Mouse (Mus musculus) hindbrain, embryonic 14.5 days (tissue): Measurements from ENCODE around the gene Tmem132c. TPM values are rescaled to one million over a fixed set of nuclear protein-coding genes. Genes with fewer than 3 reads are reported as not detected.
A peak's percentile ranks its signal among the peaks of the same experiment; 100 is the strongest.

Experiments
- ATAC-seq: fragments of 200-750 bp; cut with Nextera tagmentation; 2 replicates; pipeline ENCODE4 v1.8.0; 2017; ENCODE audit warnings: moderate number of reproducible peaks, mild to moderate bottlenecking, moderate TSS enrichment, moderate library complexity; ENCODE audit not compliant: low FRiP score
- DNase-seq: peaks from one replicate; pipeline ENCODE4 v3.0.0-alpha.2; 2015; ENCODE audit warnings: low spot score
- H3K27ac ChIP-seq: fragments of 300-500 bp; sonication (generic); 2 replicates; pipeline ENCODE4 v1.5.1; 2014; ENCODE audit warnings: mild to moderate bottlenecking, moderate library complexity
- H3K27me3 ChIP-seq: fragments of 300-500 bp; sonication (generic); 2 replicates; pipeline ENCODE4 v1.6.1; 2014; ENCODE audit warnings: mild to moderate bottlenecking, low read length, mixed read lengths; ENCODE audit not compliant: control insufficient read depth, insufficient read depth
- H3K36me3 ChIP-seq: fragments of 300-500 bp; sonication (generic); replicated peaks from 2 replicates; pipeline ENCODE4 v1.6.1; 2014; ENCODE audit not compliant: control insufficient read depth, insufficient read depth
- H3K4me1 ChIP-seq: fragments of 300-500 bp; sonication (generic); replicated peaks from 2 replicates; pipeline ENCODE4 v1.6.1; 2014; ENCODE audit warnings: antibody characterized with exemption, low read length, mixed read lengths; ENCODE audit not compliant: control insufficient read depth, insufficient read depth
- H3K4me2 ChIP-seq: fragments of 300-500 bp; sonication (generic); replicated peaks from 2 replicates; pipeline ENCODE4 v1.6.1; 2014; ENCODE audit warnings: mild to moderate bottlenecking, moderate library complexity
- H3K4me3 ChIP-seq: fragments of 300-500 bp; sonication (generic); replicated peaks from 2 replicates; pipeline ENCODE4 v1.5.1; 2014; ENCODE audit warnings: mild to moderate bottlenecking, low read length
- H3K9ac ChIP-seq: fragments of 300-500 bp; sonication (generic); 2 replicates; pipeline ENCODE4 v1.6.1; 2014
- H3K9me3 ChIP-seq: fragments of 300-500 bp; sonication (generic); 2 replicates; pipeline ENCODE4 v1.6.1; 2016; ENCODE audit warnings: low read length; ENCODE audit not compliant: control insufficient read depth
- WGBS: fragments of 180-500 bp; shearing (Covaris S2); extraction: QIAGEN DNeasy Blood & Tissue Kit; methylation state at CpG from one replicate; pipeline ENCODE4 v1.1.7; 2014; 5-methylcytosine and 5-hydroxymethylcytosine counted together
- polyA plus RNA-seq: library from polyadenylated mRNA; unstranded; fragments of >200 nt; fragmentation: Nextera tagmentation; extraction: Ambion mirVana; gene quantifications from 2 replicates; pipeline ENCODE4 v1.2.1, GENCODE M21; 2014

The Tmem132c gene
- polyA plus RNA-seq, 1 experiment from 2014 or later = 15.6 TPM

DNA sequence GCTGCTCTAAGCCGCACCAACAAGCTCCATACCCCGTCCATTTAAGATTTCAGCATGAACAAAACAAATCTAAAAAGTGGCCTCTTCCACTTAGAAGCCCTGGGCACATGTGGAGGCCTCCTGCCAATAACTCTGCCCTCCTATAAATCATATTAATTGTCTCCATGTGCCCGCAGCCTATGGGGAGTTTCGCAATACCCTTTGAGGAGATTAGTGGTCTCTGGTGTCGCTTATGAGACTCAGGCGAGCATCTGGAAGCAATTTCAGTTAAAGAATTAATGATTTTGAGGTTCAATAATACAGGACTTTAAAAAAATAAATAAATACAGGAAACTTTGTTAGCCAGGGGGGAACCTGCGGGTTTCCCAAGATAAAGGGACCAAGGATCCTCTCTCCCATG, 1.9 kb upstream of the Tmem132c start:
- Histone ChIP-seq H3K27ac (no peak overlapping the region), H3K4me1 (peaks cover under 1% of the 10 kb centered on the region; the same call in 1 of the 2 replicates), H3K4me3 (no peak overlapping the region), H3K9ac (no peak overlapping the region), H3K27me3 (peaks cover 33% of the 10 kb centered on the region), H3K36me3 (no peaks in the 10 kb centered on the region), H3K4me2 (no peak overlapping the region), H3K9me3 (no peaks in the 10 kb centered on the region)
- WGBS = 58% methylated on average over 7 of the region's 7 CpGs
- ATAC-seq = no peak
- DNase-seq = no peak

DNA sequence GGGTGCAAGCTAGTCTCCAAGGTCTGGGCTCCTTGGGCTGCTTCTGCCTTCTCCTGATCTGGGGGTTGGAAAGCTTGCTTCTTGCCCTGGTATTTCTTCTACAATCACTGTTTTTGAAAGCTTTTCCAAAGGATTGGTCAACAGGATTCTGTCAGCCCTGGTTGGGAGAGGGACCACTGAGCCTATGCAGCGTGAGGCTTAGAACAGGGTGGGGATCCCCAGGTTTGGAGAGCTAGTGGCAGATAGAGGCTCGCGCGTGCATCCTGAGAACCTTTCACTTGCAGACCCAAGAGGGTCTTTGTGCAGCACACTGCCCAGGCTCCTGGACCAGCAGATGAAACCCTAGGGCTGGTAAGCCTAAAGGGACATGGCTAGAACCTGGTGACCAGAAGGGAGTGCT, 962 bp upstream of the Tmem132c start:
- Histone ChIP-seq H3K4me2 (peak overlapping the region; percentile 64), H3K9ac (no peak overlapping the region), H3K4me1 (no peaks in the 10 kb centered on the region; the same call in 1 of the 2 replicates), H3K27ac (no peak overlapping the region), H3K4me3 (0 out of 2 replicates have a peak overlapping the region, but pooled peaks have one; percentile 57), H3K27me3 (peaks cover 39% of the 10 kb centered on the region), H3K36me3 (no peaks in the 10 kb centered on the region), H3K9me3 (no peaks in the 10 kb centered on the region)
- ATAC-seq (no peak), DNase-seq (no peak)
- WGBS = 20% methylated on average over 4 of the region's 4 CpGs

DNA sequence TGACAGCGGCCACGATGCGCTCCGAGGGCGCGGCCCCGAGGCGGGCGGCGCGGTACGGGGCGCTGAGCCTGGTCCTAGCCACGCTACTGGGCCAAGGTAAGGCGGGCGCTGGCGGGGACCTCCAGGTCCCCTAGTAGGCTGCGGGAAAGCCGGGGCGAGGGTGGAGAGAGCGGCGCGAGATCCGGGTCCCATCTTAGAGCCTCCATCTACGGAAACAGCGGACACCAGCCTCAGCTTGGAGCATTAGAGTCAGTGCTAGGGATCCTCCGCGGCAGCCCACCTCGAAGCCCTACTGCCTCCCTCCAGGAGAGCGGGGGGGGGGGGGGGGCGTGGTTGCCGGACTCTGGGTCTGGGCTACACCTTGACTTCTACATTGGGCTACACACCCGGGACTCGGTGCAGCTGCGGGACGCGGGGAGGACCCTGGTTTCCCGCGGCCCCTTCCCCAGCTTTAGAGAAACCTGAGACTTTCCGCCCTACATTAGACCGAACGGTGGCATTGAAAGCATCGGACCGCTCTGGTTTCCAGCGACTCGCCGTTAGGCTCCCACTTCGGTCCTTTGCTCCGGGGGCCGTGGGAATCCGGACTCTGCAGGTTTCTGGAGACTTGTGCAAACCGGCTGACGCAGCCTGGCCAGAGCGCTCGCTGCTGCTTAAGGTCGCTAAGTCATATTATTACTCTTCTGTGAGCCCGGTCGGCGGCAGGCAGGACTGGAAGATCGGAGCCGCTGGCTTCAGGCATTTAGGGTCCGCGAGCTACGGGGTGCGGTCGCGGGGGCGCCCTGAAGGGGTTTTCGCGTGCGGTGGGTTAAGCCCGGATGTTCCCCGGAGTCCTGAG, 536 bp downstream of the Tmem132c start:
- H3K27me3 ChIP-seq = peaks cover 33% of the 10 kb centered on the region
- H3K9me3 ChIP-seq = no peaks in the 10 kb centered on the region
- H3K4me1 ChIP-seq = no peaks in the 10 kb centered on the region
- H3K27ac ChIP-seq = no peak overlapping the region
- peak overlapping the region; percentile 64 for H3K4me2 ChIP-seq
- under 1% methylated on average over 63 of the region's 73 CpGs for WGBS
- peak overlapping the region; percentile 57 for H3K4me3 ChIP-seq
- peak overlapping the region; percentile 61 for H3K9ac ChIP-seq
- DNase-seq = no peak
- no peaks in the 10 kb centered on the region for H3K36me3 ChIP-seq
- ATAC-seq = peak; percentile 70

GRCm38 (mm10) chr5:127242763-127243160, 1.2 kb downstream of the Tmem132c start:
- ATAC-seq = no peak
- Histone ChIP-seq H3K4me1 (no peaks in the 10 kb centered on the region), H3K36me3 (no peaks in the 10 kb centered on the region), H3K27ac (no peak overlapping the region), H3K4me3 (peak overlapping the region; percentile 57), H3K9ac (peak overlapping the region; percentile 61), H3K27me3 (peaks cover 32% of the 10 kb centered on the region), H3K4me2 (peak overlapping the region; percentile 64), H3K9me3 (no peaks in the 10 kb centered on the region)
- DNase-seq = no peak
- WGBS = under 1% methylated on average over 13 of the region's 13 CpGs

- Histone ChIP-seq H3K4me3 (peak overlapping the region; percentile 57), H3K9me3 (no peaks in the 10 kb centered on the region), H3K27ac (no peak overlapping the region), H3K4me2 (peak overlapping the region; percentile 64), H3K36me3 (no peaks in the 10 kb centered on the region), H3K27me3 (peaks cover 32% of the 10 kb centered on the region), H3K9ac (peak overlapping the region; percentile 61), H3K4me1 (no peaks in the 10 kb centered on the region)
- WGBS = under 1% methylated on average over 16 of the region's 16 CpGs
- ATAC-seq = no peak
- no peak for DNase-seq
These were observed 1.6 kb downstream of the Tmem132c start for GRCm38 (mm10) chr5:127243209-127243608.

DNA sequence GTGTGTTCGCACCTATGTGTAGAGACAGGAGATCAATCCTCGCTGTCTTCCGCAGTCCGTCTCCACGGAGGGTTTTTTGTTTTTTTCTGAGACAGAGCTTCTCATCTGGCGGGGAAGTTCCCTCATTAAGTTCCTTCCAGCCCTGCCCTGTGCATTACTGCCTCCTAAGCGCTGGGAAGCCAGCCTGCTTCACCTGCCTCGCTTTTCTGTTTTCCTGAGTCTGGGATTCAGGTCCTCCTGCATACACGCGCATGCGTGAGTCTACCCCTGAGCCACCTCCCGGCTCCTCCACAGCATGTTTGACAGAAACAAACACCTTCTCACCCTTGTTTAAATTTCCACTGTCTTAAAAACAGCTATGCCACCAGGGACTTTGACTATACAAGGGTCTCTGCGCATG, 2.0 kb downstream of the Tmem132c start:
- no peak for DNase-seq

DNA sequence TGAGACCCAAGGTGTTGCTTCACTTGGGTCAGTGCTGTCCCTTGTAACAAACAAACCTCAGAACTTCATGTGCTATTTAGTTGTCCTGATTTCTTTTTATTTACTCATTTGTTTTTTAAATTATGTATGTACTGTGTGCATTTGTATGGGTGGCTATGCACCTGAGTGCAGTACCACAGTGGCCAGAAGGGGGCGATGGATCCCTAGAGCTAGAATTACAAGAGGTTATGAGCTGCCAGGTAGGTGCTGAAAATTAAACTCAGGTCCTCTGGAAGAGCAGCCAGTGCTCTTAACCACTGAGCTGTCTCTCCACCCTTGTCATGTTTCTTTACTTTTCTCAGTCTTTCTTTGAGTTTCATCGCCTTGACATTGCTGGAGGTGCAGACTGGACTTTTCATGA, 11.7 kb downstream of the Tmem132c start:
- ATAC-seq (no peak), DNase-seq (no peak)
- H3K4me3 ChIP-seq = no peak overlapping the region
- no peaks in the 10 kb centered on the region for H3K9me3 ChIP-seq
- no peaks in the 10 kb centered on the region for H3K36me3 ChIP-seq
- no peak overlapping the region for H3K9ac ChIP-seq
- no peak overlapping the region for H3K27ac ChIP-seq
- 64% methylated on average over 2 of the region's 2 CpGs for WGBS
- H3K4me1 ChIP-seq = no peaks in the 10 kb centered on the region
- no peaks in the 10 kb centered on the region for H3K27me3 ChIP-seq
- H3K4me2 ChIP-seq = no peak overlapping the region

More for the DNA sequence above, 2.0 kb downstream of the Tmem132c start:
- peak overlapping the region; percentile 64 for H3K4me2 ChIP-seq
- 6% methylated on average over 13 of the region's 13 CpGs for WGBS
- peaks cover 32% of the 10 kb centered on the region for H3K27me3 ChIP-seq
- no peaks in the 10 kb centered on the region for H3K4me1 ChIP-seq
- peak overlapping the region; percentile 61 for H3K9ac ChIP-seq
- no peak for ATAC-seq
- no peaks in the 10 kb centered on the region for H3K9me3 ChIP-seq
- no peaks in the 10 kb centered on the region for H3K36me3 ChIP-seq
- H3K27ac ChIP-seq = no peak overlapping the region
- H3K4me3 ChIP-seq = peak overlapping the region; percentile 57

- H3K4me2 ChIP-seq = no peak overlapping the region
- DNase-seq (no peak), ATAC-seq (no peak)
- WGBS = 67% methylated on average over 11 of the region's 11 CpGs
- no peaks in the 10 kb centered on the region for H3K36me3 ChIP-seq
- no peaks in the 10 kb centered on the region for H3K27me3 ChIP-seq
- no peak overlapping the region for H3K4me3 ChIP-seq
- no peaks in the 10 kb centered on the region for H3K9me3 ChIP-seq
- H3K9ac ChIP-seq = no peak overlapping the region
- H3K4me1 ChIP-seq = no peaks in the 10 kb centered on the region
- no peak overlapping the region for H3K27ac ChIP-seq
These were observed 15.5 kb downstream of the Tmem132c start for GRCm38 (mm10) chr5:127256947-127257610.

GRCm38 (mm10) chr5:127262136-127262535, 20.5 kb downstream of the Tmem132c start:
- H3K4me3 ChIP-seq = no peak overlapping the region

More at GRCm38 (mm10) chr5:127262136-127262535, 20.5 kb downstream of the Tmem132c start:
- Histone ChIP-seq H3K4me1 (no peaks in the 10 kb centered on the region), H3K27ac (no peak overlapping the region), H3K9ac (no peak overlapping the region), H3K9me3 (no peaks in the 10 kb centered on the region), H3K36me3 (no peaks in the 10 kb centered on the region), H3K4me2 (no peak overlapping the region), H3K27me3 (no peaks in the 10 kb centered on the region)
- ATAC-seq (no peak), DNase-seq (no peak)
- WGBS = 75% methylated on average over 5 of the region's 5 CpGs
